Mouse (Mus musculus) heart, adult 2 months (tissue): ENCODE measurements at regions not wholly inside any gene's neighbourhood (a gene's known extent, or its start where the extent isn't known, plus 50 kb on each side); places are given as distances from the start of the nearest gene placed in this dataset.

Experiments
- CTCF ChIP-seq: fragments of 200-600 bp; IDR thresholded peaks from 2 replicates; pipeline ENCODE4 v1.8.1; 2022; ENCODE audit warnings: antibody characterized with exemption, mild to moderate bottlenecking, moderate library complexity
- POLR2A ChIP-seq: fragments of 200-500 bp; IDR thresholded peaks from 2 replicates; pipeline ENCODE4 v1.6.1; 2011; ENCODE audit warnings: mild to moderate bottlenecking, low read depth, low read length, control low read depth; ENCODE audit not compliant: insufficient read depth

DNA sequence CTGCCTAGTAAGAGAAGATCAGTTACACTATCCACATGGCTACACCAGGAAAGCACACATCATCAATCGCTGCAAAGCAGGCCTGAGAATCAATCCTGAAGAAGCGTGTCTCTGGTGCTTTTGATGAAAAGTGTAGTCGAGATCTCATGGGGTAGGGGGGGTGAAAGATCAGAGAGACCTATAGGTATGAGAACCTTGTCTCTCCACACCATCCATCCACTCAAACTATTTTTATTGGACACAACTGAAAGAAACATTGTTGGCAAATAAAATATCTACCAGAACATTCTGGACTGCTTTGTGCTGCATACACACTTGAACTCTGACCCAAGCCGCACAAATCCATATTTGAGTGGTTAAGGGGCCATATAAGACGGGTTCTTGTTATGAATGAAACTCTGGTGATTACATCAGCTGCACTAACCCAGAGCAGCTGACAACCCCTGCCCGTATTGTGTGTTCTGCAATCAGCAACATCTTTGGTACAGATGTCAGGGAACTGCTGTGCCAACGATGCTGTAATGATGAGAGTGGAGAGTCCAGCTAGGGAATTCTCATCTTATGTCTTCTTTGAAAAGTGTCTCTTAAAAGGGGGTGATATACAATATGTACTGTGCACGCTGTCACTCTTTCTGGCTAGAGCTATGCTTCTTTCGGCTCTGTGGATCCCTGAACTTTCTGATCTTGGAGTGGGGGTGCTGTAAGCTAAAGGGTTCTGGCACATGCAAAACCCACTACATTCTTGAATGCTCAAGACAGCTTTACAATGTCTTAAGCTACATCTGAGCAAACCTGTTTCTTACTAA lies 145.6 kb upstream of the Nt5e start:
- TF ChIP-seq CTCF (no peak), POLR2A (no peak)
